Mouse (Mus musculus) cerebellum, postnatal 4 days (tissue): ENCODE measurements around the gene Hoxa10.

ENCODE experiments used
- DNase-seq, 2 experiments: peaks; one replicate each; pipeline ENCODE4 v3.0.0; 2022; ENCODE audit warnings: low spot score in 2 of 2, mixed read lengths in 1 of 2

The Hoxa10 gene

GRCm38 (mm10) chr6:52230516-52231165 lies 10.0 kb downstream of the Hoxa10 start, which contains the start of gene Hoxa9:
Gene Hoxa9 (minus strand): TSS chr6:52231089.
- no peak for DNase-seq

GRCm38 (mm10) chr6:52229558-52230416 lies 10.9 kb downstream of the Hoxa10 start:
- no peak for DNase-seq

- DNase-seq, result no peak
Measured at GRCm38 (mm10) chr6:52228475-52229465, 11.9 kb downstream of the Hoxa10 start.

- DNase-seq, result no peak
Measured at GRCm38 (mm10) chr6:52227470-52228222, 13.0 kb downstream of the Hoxa10 start.

- DNase-seq, result no peak
Measured at GRCm38 (mm10) chr6:52226569-52227257, 13.9 kb downstream of the Hoxa10 start.

GRCm38 (mm10) chr6:52225612-52226568 lies 14.8 kb downstream of the Hoxa10 start:
- no peak for DNase-seq

GRCm38 (mm10) chr6:52224895-52225611 lies 15.6 kb downstream of the Hoxa10 start:
- no peak for DNase-seq

- DNase-seq, result no peak
Measured at GRCm38 (mm10) chr6:52223939-52224760, 16.5 kb downstream of the Hoxa10 start.

GRCm38 (mm10) chr6:52222729-52223128 lies 17.9 kb downstream of the Hoxa10 start:
- no peak for DNase-seq

- DNase-seq, result no peak
Measured at GRCm38 (mm10) chr6:52221993-52222685, 18.5 kb downstream of the Hoxa10 start.

- DNase-seq, result peak; percentile 77 to 90
Measured at GRCm38 (mm10) chr6:52221337-52221992, 19.2 kb downstream of the Hoxa10 start, which contains the start of gene Hoxa7. Gene Hoxa7 (minus strand): TSS chr6:52221854.

- no peak for DNase-seq
Measured at GRCm38 (mm10) chr6:52220865-52221310, 19.8 kb downstream of the Hoxa10 start.

GRCm38 (mm10) chr6:52220003-52220864 lies 20.4 kb downstream of the Hoxa10 start:
- no peak for DNase-seq

GRCm38 (mm10) chr6:52219234-52219942 lies 21.3 kb downstream of the Hoxa10 start:
- no peak for DNase-seq
